Mouse (Mus musculus): ENCODE measurements around the gene Tsnaxip1.

Tsnaxip1 gene

GRCm38 (mm10) chr8:105826861-105827848, at the start of gene Tsnaxip1, which contains the start of gene Ranbp10:
Tsnaxip1 (plus strand) TSS chr8:105827731.
Ranbp10 (minus strand) TSS chr8:105827350.
- peak; percentile 100 for DNase-seq

GRCm38 (mm10) chr8:105777833-105778232, 49.7 kb upstream of the Tsnaxip1 start:
- DNase-seq, result no peak

DNA sequence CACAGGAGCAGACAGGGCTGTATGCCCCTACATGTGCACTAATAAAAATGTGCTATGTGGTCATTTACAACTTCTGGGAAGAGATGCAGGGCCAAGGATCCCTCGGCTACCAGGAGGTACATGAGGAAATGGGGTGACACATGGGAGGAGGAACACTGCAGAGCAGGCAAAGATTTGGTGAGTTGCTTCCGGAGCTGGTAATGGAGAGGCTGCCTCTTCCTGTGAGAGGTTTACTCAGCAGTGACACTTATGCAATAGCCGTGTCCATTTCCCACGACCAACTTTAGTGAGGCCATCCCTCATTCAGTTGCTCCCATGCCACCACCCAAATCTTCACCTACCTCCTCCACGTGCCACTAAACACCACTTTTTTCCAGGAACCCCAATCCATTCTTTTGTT, 47.2 kb upstream of the Tsnaxip1 start:
- DNase-seq, result no peak

DNA sequence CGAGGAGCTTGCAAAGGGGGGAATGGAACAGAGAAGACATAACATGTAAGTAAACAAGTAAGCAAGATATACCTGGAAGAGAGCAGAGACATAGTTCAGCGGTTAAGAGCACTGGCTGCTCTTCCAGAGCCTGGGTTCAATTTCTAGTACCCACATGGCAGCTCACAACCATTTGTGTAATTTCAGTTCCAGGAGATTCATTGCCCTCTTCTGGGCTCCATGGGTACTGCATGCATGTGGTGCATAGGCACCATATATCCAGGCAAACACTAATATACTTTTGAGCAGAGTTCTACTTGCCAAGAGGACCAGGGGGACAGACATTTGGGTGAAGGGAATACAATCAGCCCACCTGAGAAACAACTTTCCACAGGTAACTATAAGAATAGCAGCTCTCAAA, 39.3 kb upstream of the Tsnaxip1 start:
- peak; percentile 45 for DNase-seq

GRCm38 (mm10) chr8:105788927-105789326, 38.6 kb upstream of the Tsnaxip1 start:
- DNase-seq, result no peak

DNA sequence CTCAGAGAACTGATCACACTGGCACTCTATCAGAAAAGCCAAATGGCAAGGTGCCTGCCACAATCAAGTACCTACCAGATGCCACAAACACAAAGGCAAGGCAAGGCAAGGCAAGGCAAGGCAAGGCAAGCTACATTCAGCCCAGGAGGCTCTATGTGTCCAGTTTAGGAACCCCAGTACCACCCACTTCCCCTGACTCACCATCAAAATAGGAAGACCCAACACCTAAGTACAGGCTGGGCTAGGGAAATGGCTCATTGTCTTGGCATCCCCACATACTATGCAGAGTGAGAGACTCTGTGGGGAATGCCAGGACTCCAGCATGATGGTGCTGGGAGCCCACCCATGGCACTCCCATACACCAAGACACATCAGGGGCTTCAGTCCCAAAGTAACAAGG, 37.9 kb upstream of the Tsnaxip1 start:
- DNase-seq, result no peak

- no peak for DNase-seq
These were observed 34.2 kb upstream of the Tsnaxip1 start for GRCm38 (mm10) chr8:105793331-105793730.

DNA sequence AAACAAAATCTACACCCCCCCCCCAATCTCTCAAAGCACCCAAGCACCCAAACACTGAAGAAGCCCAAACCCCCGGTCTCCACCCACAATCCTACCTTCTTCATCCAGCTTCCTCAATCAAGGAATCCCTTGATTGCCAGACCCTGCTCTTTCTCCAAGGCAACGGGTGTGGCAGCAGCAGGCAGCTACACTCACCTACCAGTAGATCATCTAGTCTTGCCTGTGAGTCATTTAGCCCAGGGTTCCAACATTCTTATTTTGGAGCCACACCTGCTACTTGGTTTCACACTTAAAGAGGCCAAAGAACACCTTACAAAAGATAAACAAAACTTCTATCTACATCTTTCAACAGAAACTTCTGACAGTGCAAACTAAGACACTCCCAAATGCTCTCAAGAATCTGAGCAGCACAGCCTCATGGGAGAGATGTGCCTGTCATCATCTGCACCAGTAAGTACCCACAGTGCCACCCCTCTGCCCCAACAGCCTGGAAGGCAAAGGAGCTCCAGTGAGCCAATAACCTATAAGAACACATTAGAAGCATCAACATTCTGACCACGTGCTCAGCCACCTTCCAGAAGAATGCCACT, 33.4 kb upstream of the Tsnaxip1 start:
- DNase-seq, result no peak

DNA sequence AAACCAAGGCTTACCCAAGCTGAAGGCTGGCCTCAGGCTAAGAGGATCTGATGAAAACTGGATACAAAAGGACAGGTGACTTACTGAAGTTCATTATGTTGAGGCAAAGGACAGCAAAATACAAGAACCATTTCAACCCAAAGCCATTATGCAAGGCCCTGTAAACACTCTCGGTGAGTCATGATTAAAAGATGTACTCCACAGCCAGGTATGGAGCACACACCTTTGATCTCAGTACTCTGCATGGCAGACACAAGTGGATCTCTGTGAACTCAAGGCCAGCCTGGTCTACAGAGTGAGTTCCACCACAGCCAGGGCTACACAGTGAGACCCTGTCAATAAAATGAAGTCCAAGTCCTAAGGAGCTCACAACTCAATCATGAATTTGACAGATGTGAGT, 31.7 kb upstream of the Tsnaxip1 start:
- DNase-seq, result no peak

DNA sequence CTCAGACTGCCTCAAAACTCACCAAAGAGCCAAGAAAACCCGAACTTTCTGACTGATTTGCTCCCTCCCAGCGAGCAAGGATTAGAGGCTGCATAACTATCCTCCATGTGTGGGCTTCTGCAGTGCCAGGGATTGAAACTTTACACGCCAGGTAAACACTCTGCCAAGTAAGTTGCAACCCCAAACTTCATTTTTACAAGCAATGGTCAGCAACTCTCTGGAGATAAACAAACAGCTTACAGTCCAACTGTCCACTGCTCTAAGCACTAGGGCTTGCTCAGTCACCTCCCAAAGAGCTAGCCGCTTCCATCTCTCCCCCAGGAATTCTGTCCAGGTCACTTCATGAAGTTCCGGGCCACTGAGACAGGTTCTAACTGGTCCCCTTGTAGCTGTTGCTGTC, 29.1 kb upstream of the Tsnaxip1 start:
- DNase-seq, result no peak

GRCm38 (mm10) chr8:105799091-105799812, 28.3 kb upstream of the Tsnaxip1 start:
- DNase-seq, result peak; percentile 58

- no peak for DNase-seq
These were observed 26.2 kb upstream of the Tsnaxip1 start for GRCm38 (mm10) chr8:105801153-105801904.

DNA sequence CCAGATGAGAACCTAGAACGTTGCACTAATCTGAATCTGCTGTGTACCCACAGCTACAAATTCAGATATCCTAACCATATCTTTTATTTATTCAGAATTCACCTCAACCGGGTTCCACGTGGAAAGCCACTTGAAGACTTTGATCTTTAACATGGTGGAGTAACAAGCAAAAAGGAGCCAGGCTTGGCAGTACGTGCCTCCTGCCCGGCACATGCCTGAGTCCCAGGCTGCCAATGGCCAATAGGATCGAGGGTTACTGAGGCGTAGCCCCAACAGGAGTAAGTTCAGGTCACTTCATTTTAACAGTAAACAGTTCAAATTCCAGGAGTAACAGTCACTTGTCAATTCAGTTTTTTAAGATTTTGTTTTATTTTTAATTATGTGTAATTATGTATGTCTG, 22.7 kb upstream of the Tsnaxip1 start:
- no peak for DNase-seq

GRCm38 (mm10) chr8:105805346-105805745, 22.2 kb upstream of the Tsnaxip1 start:
- no peak for DNase-seq

GRCm38 (mm10) chr8:105805964-105806363, 21.6 kb upstream of the Tsnaxip1 start:
- no peak for DNase-seq

DNA sequence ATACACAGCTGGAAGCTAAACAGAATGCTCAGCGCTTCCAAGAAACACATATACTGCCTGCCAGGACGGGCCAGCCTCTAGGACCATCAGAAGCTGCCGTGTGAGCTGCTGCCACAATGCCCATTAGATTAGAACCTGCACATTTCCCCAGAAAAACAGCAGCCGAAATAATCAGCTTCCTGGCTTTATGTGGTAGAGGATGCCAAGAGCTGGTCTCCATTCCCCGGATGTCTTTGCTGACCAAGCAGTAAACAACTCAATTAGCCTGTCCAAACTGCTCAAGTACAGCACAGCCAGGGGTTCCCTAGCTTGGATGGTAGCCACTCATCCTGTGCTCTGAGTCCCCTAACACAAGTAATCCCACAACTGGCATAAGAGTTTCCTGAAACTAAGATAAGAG, 19.8 kb upstream of the Tsnaxip1 start:
- DNase-seq, result no peak

DNA sequence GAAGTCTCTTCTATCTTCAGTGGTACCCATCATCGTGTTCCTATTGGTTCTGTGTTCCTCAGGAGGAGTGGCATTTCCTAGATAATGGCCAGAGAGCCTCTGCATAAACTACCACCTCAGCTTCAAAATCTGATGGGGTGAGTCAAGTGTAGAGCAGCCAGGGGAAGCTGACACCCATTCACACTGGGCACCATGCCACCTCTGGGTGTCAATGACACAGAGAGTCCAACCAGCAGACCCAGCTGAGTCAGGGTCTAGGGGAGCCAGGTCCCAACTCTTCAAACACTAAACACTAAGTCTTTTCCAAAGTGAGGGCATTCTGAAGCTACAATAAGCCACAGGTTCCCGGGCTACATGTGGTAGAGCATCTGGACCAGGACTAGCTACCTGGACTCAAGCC, 19.1 kb upstream of the Tsnaxip1 start:
- DNase-seq, result no peak

GRCm38 (mm10) chr8:105810245-105810786, 17.2 kb upstream of the Tsnaxip1 start:
- no peak for DNase-seq

DNA sequence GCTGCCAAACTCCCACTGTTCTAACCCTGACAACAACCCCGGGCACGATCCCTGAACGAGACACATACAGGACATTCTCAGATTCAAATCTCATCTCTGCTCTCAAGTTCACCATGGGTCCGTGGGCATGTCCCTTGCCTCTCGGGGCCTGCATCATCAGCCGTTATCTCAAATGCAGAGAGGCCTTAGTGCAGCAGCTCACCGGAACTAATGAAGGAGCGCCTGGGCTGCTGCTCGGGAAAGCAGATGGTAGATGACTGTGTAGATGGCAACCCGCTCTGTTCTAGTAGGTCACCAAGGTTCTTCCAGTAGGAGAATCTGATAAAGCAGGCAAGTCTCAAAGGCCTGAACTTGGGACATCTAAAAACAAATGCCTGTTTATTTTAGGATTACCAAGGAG, 16.5 kb upstream of the Tsnaxip1 start:
- peak; percentile 55 for DNase-seq

GRCm38 (mm10) chr8:105811543-105811942, 16.0 kb upstream of the Tsnaxip1 start:
- DNase-seq, result no peak

DNA sequence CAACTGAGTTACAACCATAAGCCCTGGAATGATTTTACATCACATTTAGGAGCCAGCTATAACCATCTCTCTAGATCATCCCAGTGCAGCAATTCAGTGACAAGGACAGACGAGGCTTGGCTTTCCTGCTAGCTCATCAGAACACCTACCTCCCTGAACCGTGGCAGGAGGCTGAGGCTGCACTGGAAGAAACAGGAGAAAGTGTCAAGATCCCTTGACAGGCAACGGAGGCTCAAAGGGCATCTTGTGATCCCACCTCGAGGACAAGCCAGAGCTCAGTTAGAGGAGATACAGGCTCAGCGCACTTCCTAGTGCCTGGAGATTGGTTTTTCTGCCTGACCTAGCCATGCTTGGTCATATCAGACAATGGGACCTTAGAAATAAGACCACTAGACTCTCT, 15.0 kb upstream of the Tsnaxip1 start:
- no peak for DNase-seq

GRCm38 (mm10) chr8:105813241-105813640, 14.3 kb upstream of the Tsnaxip1 start:
- no peak for DNase-seq
